Mouse (Mus musculus) right cerebral cortex, adult 2 months (tissue): ENCODE measurements around the gene Myo3b.

Experiments used
- DNase-seq, 2 experiments: peaks; one replicate each; pipeline ENCODE4 v3.0.0; 2021 to 2022; ENCODE audit warnings: low spot score in 2 of 2

Gene Myo3b

GRCm38 (mm10) chr2:70065729-70066300 lies 26.9 kb downstream of the Myo3b start:
- DNase-seq = no peak

GRCm38 (mm10) chr2:70066338-70067022 lies 27.6 kb downstream of the Myo3b start:
- DNase-seq = no peak

- no peak for DNase-seq
Observed at GRCm38 (mm10) chr2:70069861-70070260, 30.9 kb downstream of the Myo3b start.

GRCm38 (mm10) chr2:70083444-70084020 lies 44.6 kb downstream of the Myo3b start:
- DNase-seq = no peak

GRCm38 (mm10) chr2:70091261-70091660 lies 52.3 kb downstream of the Myo3b start:
- no peak for DNase-seq

- no peak for DNase-seq
Observed at GRCm38 (mm10) chr2:70091801-70092522, 53.0 kb downstream of the Myo3b start.

GRCm38 (mm10) chr2:70092665-70093064 lies 53.7 kb downstream of the Myo3b start:
- no peak for DNase-seq

- DNase-seq = no peak
Observed at GRCm38 (mm10) chr2:70094446-70094845, 55.5 kb downstream of the Myo3b start.

- peak; percentile 72 to 78 for DNase-seq
Observed at GRCm38 (mm10) chr2:70097229-70098095, 58.5 kb downstream of the Myo3b start.

- DNase-seq = no peak
Observed at GRCm38 (mm10) chr2:70099459-70099858, 60.5 kb downstream of the Myo3b start.

GRCm38 (mm10) chr2:70105286-70106030 lies 66.5 kb downstream of the Myo3b start:
- DNase-seq = no peak

GRCm38 (mm10) chr2:70109010-70109409 lies 70.1 kb downstream of the Myo3b start:
- DNase-seq = no peak

- no peak for DNase-seq
Observed at GRCm38 (mm10) chr2:70113798-70114782, 75.2 kb downstream of the Myo3b start.

GRCm38 (mm10) chr2:70118376-70119264 lies 79.7 kb downstream of the Myo3b start:
- no peak for DNase-seq

GRCm38 (mm10) chr2:70119265-70119663 lies 80.3 kb downstream of the Myo3b start:
- DNase-seq = no peak

- DNase-seq = no peak
Observed at GRCm38 (mm10) chr2:70126330-70126729, 87.4 kb downstream of the Myo3b start.

- DNase-seq = peak; percentile 90 to 95
Observed at GRCm38 (mm10) chr2:70126783-70127182, 87.9 kb downstream of the Myo3b start.

- DNase-seq = peak; percentile 36 to 52
Observed at GRCm38 (mm10) chr2:70127351-70128148, 88.6 kb downstream of the Myo3b start.
